Comparison of ENCODE assay signal across 16 mouse cellular contexts in genomic region chr8:118709366-118709765, GRCm38 (mm10).
"Had no signal": no experiment of that assay in that cellular context is flagged by ENCODE, and none has a peak within 500 bp of the region (broad histone marks: within the 10 kb centered on the region; RNA-seq: fewer than 3 reads in every experiment).

No protein-coding gene starts in this region.

- H3K4me1 ChIP-seq: lung, embryonic 15.5 days; megakaryocyte, embryonic 14.5 days; midbrain, embryonic 13.5 days; midbrain, embryonic 15.5 days; neural tube, embryonic 12.5 days; stomach, embryonic 15.5 days had no signal

- DNase-seq: liver, postnatal 0 days; lung, adult 2 months; lung, postnatal 14 days; lung, postnatal 36 days; right cerebral cortex, postnatal 14 days; thymus, adult 2 months; thymus, postnatal 25 days; thymus, postnatal 4 days had no signal

- H3K27ac ChIP-seq: lung, embryonic 15.5 days; macrophage; midbrain, embryonic 13.5 days; midbrain, embryonic 15.5 days; neural tube, embryonic 12.5 days; stomach, embryonic 15.5 days; stomach, postnatal 0 days had no signal

- H3K9me3 ChIP-seq: lung, embryonic 15.5 days; midbrain, embryonic 15.5 days; neural tube, embryonic 12.5 days had no signal

- H3K36me3 ChIP-seq: lung, embryonic 15.5 days; midbrain, embryonic 15.5 days; neural tube, embryonic 12.5 days; stomach, embryonic 15.5 days had no signal

- H3K4me3 ChIP-seq: lung, embryonic 15.5 days; megakaryocyte, embryonic 14.5 days; midbrain, embryonic 13.5 days; midbrain, embryonic 15.5 days; neural tube, embryonic 12.5 days; stomach, embryonic 15.5 days had no signal

- H3K27me3 ChIP-seq: lung, embryonic 15.5 days; megakaryocyte, embryonic 14.5 days; midbrain, embryonic 13.5 days; midbrain, embryonic 15.5 days; neural tube, embryonic 12.5 days; stomach, embryonic 15.5 days had no signal
